Mouse (Mus musculus) neural tube, embryonic 15.5 days (tissue): Measurements from ENCODE around the gene Dbn1. TPM values are rescaled to one million over a fixed set of nuclear protein-coding genes. Genes with fewer than 3 reads are reported as not detected.

Source experiments
- ATAC-seq: fragments of 200-750 bp; cut with Nextera tagmentation; 2 replicates; pipeline ENCODE4 v1.8.0; 2017; ENCODE audit warnings: mild to moderate bottlenecking, moderate TSS enrichment, moderate library complexity; ENCODE audit not compliant: low FRiP score
- H3K27ac ChIP-seq: fragments of 300-500 bp; sonication (generic); replicated peaks from 2 replicates; pipeline ENCODE4 v1.5.1; 2015; ENCODE audit warnings: mild to moderate bottlenecking, inconsistent platforms
- H3K27me3 ChIP-seq: fragments of 300-500 bp; sonication (generic); replicated peaks from 2 replicates; pipeline ENCODE4 v1.6.1; 2015; ENCODE audit warnings: inconsistent platforms
- H3K36me3 ChIP-seq: fragments of 300-500 bp; sonication (generic); 2 replicates; pipeline ENCODE4 v1.6.1; 2015; ENCODE audit warnings: inconsistent platforms
- H3K4me1 ChIP-seq: fragments of 300-500 bp; sonication (generic); 2 replicates; pipeline ENCODE4 v1.6.1; 2015; ENCODE audit warnings: inconsistent platforms
- H3K4me2 ChIP-seq: fragments of 300-500 bp; sonication (generic); 2 replicates; pipeline ENCODE4 v1.6.1; 2015; ENCODE audit warnings: inconsistent platforms, mild to moderate bottlenecking, moderate library complexity
- H3K4me3 ChIP-seq: fragments of 300-500 bp; sonication (generic); replicated peaks from 2 replicates; pipeline ENCODE4 v1.5.1; 2015; ENCODE audit warnings: mild to moderate bottlenecking, inconsistent platforms
- H3K9ac ChIP-seq: fragments of 300-500 bp; sonication (generic); replicated peaks from 2 replicates; pipeline ENCODE4 v1.6.1; 2015; ENCODE audit warnings: mild to moderate bottlenecking, inconsistent platforms
- H3K9me3 ChIP-seq: fragments of 300-500 bp; sonication (generic); replicated peaks from 2 replicates; pipeline ENCODE4 v1.6.1; 2016; ENCODE audit warnings: inconsistent platforms
- WGBS: fragments of 180-500 bp; shearing (Covaris S2); methylation state at CpG from one replicate; pipeline ENCODE4 v1.1.7; 2015; ENCODE audit warnings: mixed read lengths; 5-methylcytosine and 5-hydroxymethylcytosine counted together
- polyA plus RNA-seq: library from polyadenylated mRNA; unstranded; fragments of >200 nt; fragmentation: Nextera tagmentation; extraction: Ambion mirVana; gene quantifications from 2 replicates; pipeline ENCODE4 v1.2.1, GENCODE M21; 2015

Dbn1 gene
- polyA plus RNA-seq, 1 experiment from 2014 or later, result 450 TPM

- Histone ChIP-seq H3K4me3 (peak overlapping the region; percentile 83), H3K9me3 (no peaks in the 10 kb centered on the region), H3K4me2 (peak overlapping the region; percentile 96), H3K4me1 (peaks cover 63% of the 10 kb centered on the region), H3K27ac (peak overlapping the region; percentile 98), H3K36me3 (peaks cover 17% of the 10 kb centered on the region), H3K27me3 (no peaks in the 10 kb centered on the region), H3K9ac (peak overlapping the region; percentile 100)
- no peak for ATAC-seq
- WGBS, result 17% methylated on average over 14 of the region's 14 CpGs
Measured at GRCm38 (mm10) chr13:55486029-55486794, 1.7 kb downstream of the Dbn1 start.

GRCm38 (mm10) chr13:55484520-55485088, 3.3 kb downstream of the Dbn1 start:
- no peak for ATAC-seq

GRCm38 (mm10) chr13:55483593-55483992, 4.3 kb downstream of the Dbn1 start:
- H3K9me3 ChIP-seq, result no peaks in the 10 kb centered on the region
- peaks cover 43% of the 10 kb centered on the region for H3K36me3 ChIP-seq
- no peaks in the 10 kb centered on the region for H3K27me3 ChIP-seq
- peak overlapping the region; percentile 96 for H3K4me2 ChIP-seq
- peak overlapping the region; percentile 100 for H3K9ac ChIP-seq
- peak overlapping the region; percentile 83 for H3K4me3 ChIP-seq
- peak overlapping the region; percentile 98 for H3K27ac ChIP-seq
- peaks cover 59% of the 10 kb centered on the region for H3K4me1 ChIP-seq
- ATAC-seq, result peak; percentile 67
- 8% methylated on average over 15 of the region's 15 CpGs for WGBS

More at GRCm38 (mm10) chr13:55484520-55485088, 3.3 kb downstream of the Dbn1 start:
- WGBS, result 4% methylated on average over 7 of the region's 7 CpGs
- peak overlapping the region; percentile 83 for H3K4me3 ChIP-seq
- peak overlapping the region; percentile 96 for H3K4me2 ChIP-seq
- H3K4me1 ChIP-seq, result peaks cover 63% of the 10 kb centered on the region
- peak overlapping the region; percentile 100 for H3K9ac ChIP-seq
- H3K27ac ChIP-seq, result peak overlapping the region; percentile 98
- no peaks in the 10 kb centered on the region for H3K9me3 ChIP-seq
- H3K36me3 ChIP-seq, result peaks cover 33% of the 10 kb centered on the region
- no peaks in the 10 kb centered on the region for H3K27me3 ChIP-seq

GRCm38 (mm10) chr13:55483071-55483470, 4.8 kb downstream of the Dbn1 start:
- Histone ChIP-seq H3K27me3 (no peaks in the 10 kb centered on the region), H3K9me3 (no peaks in the 10 kb centered on the region), H3K36me3 (peaks cover 47% of the 10 kb centered on the region), H3K9ac (peak overlapping the region; percentile 100), H3K4me3 (peak overlapping the region; percentile 83), H3K4me2 (peak overlapping the region; percentile 96), H3K4me1 (peaks cover 53% of the 10 kb centered on the region), H3K27ac (peak overlapping the region; percentile 98)
- 44% methylated on average over 9 of the region's 9 CpGs for WGBS
- ATAC-seq, result no peak

- Histone ChIP-seq H3K36me3 (peaks cover 52% of the 10 kb centered on the region), H3K4me1 (peaks cover 53% of the 10 kb centered on the region), H3K27ac (peak overlapping the region; percentile 98), H3K27me3 (no peaks in the 10 kb centered on the region), H3K4me3 (peak overlapping the region; percentile 83; the same call in 1 of the 2 replicates), H3K4me2 (peak overlapping the region; percentile 96), H3K9me3 (no peaks in the 10 kb centered on the region), H3K9ac (peak overlapping the region; percentile 100; the same call in 1 of the 2 replicates)
- ATAC-seq, result no peak
- WGBS, result 59% methylated on average over 7 of the region's 7 CpGs
Measured at GRCm38 (mm10) chr13:55482542-55482941, 5.4 kb downstream of the Dbn1 start.

- ATAC-seq, result no peak
- H3K4me1 ChIP-seq, result peaks cover 46% of the 10 kb centered on the region
Measured at GRCm38 (mm10) chr13:55479929-55480328, 8.0 kb downstream of the Dbn1 start.

GRCm38 (mm10) chr13:55479008-55479407, 8.9 kb downstream of the Dbn1 start:
- Histone ChIP-seq H3K4me1 (peaks cover 46% of the 10 kb centered on the region), H3K27ac (peak overlapping the region; percentile 20; the same call in 1 of the 2 replicates), H3K9me3 (no peaks in the 10 kb centered on the region), H3K27me3 (no peaks in the 10 kb centered on the region), H3K9ac (no peak overlapping the region), H3K36me3 (peaks cover 87% of the 10 kb centered on the region), H3K4me2 (no peak overlapping the region), H3K4me3 (no peak overlapping the region)
- WGBS, result 83% methylated on average over 7 of the region's 7 CpGs
- no peak for ATAC-seq

More at GRCm38 (mm10) chr13:55479929-55480328, 8.0 kb downstream of the Dbn1 start:
- Histone ChIP-seq H3K4me3 (no peak overlapping the region), H3K27ac (no peak overlapping the region), H3K9ac (no peak overlapping the region), H3K4me2 (no peak overlapping the region), H3K27me3 (no peaks in the 10 kb centered on the region), H3K36me3 (peaks cover 78% of the 10 kb centered on the region), H3K9me3 (no peaks in the 10 kb centered on the region)

- Histone ChIP-seq H3K9me3 (no peaks in the 10 kb centered on the region), H3K4me1 (peaks cover 46% of the 10 kb centered on the region), H3K4me2 (no peak overlapping the region), H3K36me3 (peaks cover 89% of the 10 kb centered on the region), H3K4me3 (no peak overlapping the region), H3K9ac (no peak overlapping the region), H3K27ac (no peak overlapping the region), H3K27me3 (no peaks in the 10 kb centered on the region)
- 56% methylated on average over 5 of the region's 5 CpGs for WGBS
- ATAC-seq, result no peak
Measured at GRCm38 (mm10) chr13:55478036-55478435, 9.9 kb downstream of the Dbn1 start.

GRCm38 (mm10) chr13:55477492-55477891, 10.4 kb downstream of the Dbn1 start:
- no peak overlapping the region for H3K9ac ChIP-seq
- peaks cover 86% of the 10 kb centered on the region for H3K36me3 ChIP-seq
- no peak overlapping the region for H3K4me2 ChIP-seq
- ATAC-seq, result no peak
- H3K9me3 ChIP-seq, result no peaks in the 10 kb centered on the region
- 65% methylated on average over 16 of the region's 16 CpGs for WGBS
- H3K4me3 ChIP-seq, result no peak overlapping the region
- no peaks in the 10 kb centered on the region for H3K27me3 ChIP-seq
- no peak overlapping the region for H3K27ac ChIP-seq
- H3K4me1 ChIP-seq, result peaks cover 46% of the 10 kb centered on the region

- Histone ChIP-seq H3K27ac (0 out of 2 replicates have a peak overlapping the region, but pooled peaks have one; percentile 33), H3K9ac (no peak overlapping the region), H3K36me3 (peaks cover 74% of the 10 kb centered on the region)
Measured at GRCm38 (mm10) chr13:55476256-55476655, 11.7 kb downstream of the Dbn1 start.

GRCm38 (mm10) chr13:55475750-55476149, 12.2 kb downstream of the Dbn1 start:
- peaks cover 69% of the 10 kb centered on the region for H3K36me3 ChIP-seq
- H3K27me3 ChIP-seq, result no peaks in the 10 kb centered on the region
- H3K27ac ChIP-seq, result no peak overlapping the region
- no peak overlapping the region for H3K4me3 ChIP-seq
- H3K4me1 ChIP-seq, result peaks cover 56% of the 10 kb centered on the region
- no peaks in the 10 kb centered on the region for H3K9me3 ChIP-seq
- H3K9ac ChIP-seq, result no peak overlapping the region
- H3K4me2 ChIP-seq, result no peak overlapping the region
- 83% methylated on average over 5 of the region's 5 CpGs for WGBS
- no peak for ATAC-seq

More at GRCm38 (mm10) chr13:55476256-55476655, 11.7 kb downstream of the Dbn1 start:
- no peak for ATAC-seq
- no peaks in the 10 kb centered on the region for H3K9me3 ChIP-seq
- H3K4me2 ChIP-seq, result no peak overlapping the region
- H3K4me3 ChIP-seq, result no peak overlapping the region
- WGBS, result 95% methylated on average over 8 of the region's 8 CpGs
- H3K4me1 ChIP-seq, result peaks cover 51% of the 10 kb centered on the region
- no peaks in the 10 kb centered on the region for H3K27me3 ChIP-seq

GRCm38 (mm10) chr13:55474621-55475069, 13.3 kb downstream of the Dbn1 start:
- 20% methylated on average over 5 of the region's 5 CpGs for WGBS
- no peaks in the 10 kb centered on the region for H3K27me3 ChIP-seq
- H3K9me3 ChIP-seq, result no peaks in the 10 kb centered on the region
- peaks cover 58% of the 10 kb centered on the region for H3K36me3 ChIP-seq
- H3K9ac ChIP-seq, result no peak overlapping the region
- H3K4me1 ChIP-seq, result peaks cover 67% of the 10 kb centered on the region
- H3K4me2 ChIP-seq, result peak overlapping the region; percentile 23; the same call in 1 of the 2 replicates
- H3K4me3 ChIP-seq, result no peak overlapping the region
- no peak for ATAC-seq
- peak overlapping the region; percentile 93 for H3K27ac ChIP-seq
